Mouse (Mus musculus) heart, embryonic 13.5 days (tissue): ENCODE data around the gene Krtap13-1. TPM values are rescaled to one million over a fixed set of nuclear protein-coding genes. Genes with fewer than 3 reads are reported as not detected.
"Not testable (repeated sequence)": the region's sequence is repeated elsewhere in the genome, so short reads cannot be mapped to it uniquely, and the experiment has no call there.

Experiments used
- ATAC-seq: fragments of 200-750 bp; cut with Nextera tagmentation; 2 replicates; pipeline ENCODE4 v1.8.0; 2017; ENCODE audit warnings: moderate TSS enrichment; ENCODE audit not compliant: insufficient number of reproducible peaks, low FRiP score, low TSS enrichment; ENCODE audit errors: extremely low read depth
- H3K27ac ChIP-seq: fragments of 300-500 bp; sonication (generic); replicated peaks from 2 replicates; pipeline ENCODE4 v1.5.1; 2015; ENCODE audit warnings: moderate library complexity, mild to moderate bottlenecking, inconsistent platforms
- H3K27me3 ChIP-seq: fragments of 300-500 bp; sonication (generic); replicated peaks from 2 replicates; pipeline ENCODE4 v1.6.1; 2015; ENCODE audit warnings: mild to moderate bottlenecking, inconsistent platforms
- H3K36me3 ChIP-seq: fragments of 300-500 bp; sonication (generic); 2 replicates; pipeline ENCODE4 v1.6.1; 2015; ENCODE audit warnings: mild to moderate bottlenecking, inconsistent platforms
- H3K4me1 ChIP-seq: fragments of 300-500 bp; sonication (generic); 2 replicates; pipeline ENCODE4 v1.6.1; 2015; ENCODE audit warnings: inconsistent platforms
- H3K4me2 ChIP-seq: fragments of 300-500 bp; sonication (generic); 2 replicates; pipeline ENCODE4 v1.6.1; 2015; ENCODE audit warnings: inconsistent platforms, mild to moderate bottlenecking, moderate library complexity
- H3K4me3 ChIP-seq: fragments of 300-500 bp; sonication (generic); 2 replicates; pipeline ENCODE4 v1.5.1; 2015; ENCODE audit warnings: moderate library complexity, mild to moderate bottlenecking, inconsistent platforms
- H3K9ac ChIP-seq: fragments of 300-500 bp; sonication (generic); 2 replicates; pipeline ENCODE4 v1.6.1; 2015; ENCODE audit warnings: inconsistent platforms, mild to moderate bottlenecking, moderate library complexity
- H3K9me3 ChIP-seq: fragments of 300-500 bp; sonication (generic); 2 replicates; pipeline ENCODE4 v1.6.1; 2016; ENCODE audit warnings: inconsistent platforms
- WGBS: fragments of 180-500 bp; shearing (Covaris S2); methylation state at CpG from one replicate; pipeline ENCODE4 v1.1.7; 2015; ENCODE audit warnings: mixed read lengths; 5-methylcytosine and 5-hydroxymethylcytosine counted together
- polyA plus RNA-seq: library from polyadenylated mRNA; unstranded; fragments of >200 nt; fragmentation: Nextera tagmentation; extraction: Ambion mirVana; gene quantifications from 2 replicates; pipeline ENCODE4 v1.2.1, GENCODE M21; 2015

Krtap13-1 gene
- polyA plus RNA-seq, 1 experiment from 2014 or later = not detected

DNA sequence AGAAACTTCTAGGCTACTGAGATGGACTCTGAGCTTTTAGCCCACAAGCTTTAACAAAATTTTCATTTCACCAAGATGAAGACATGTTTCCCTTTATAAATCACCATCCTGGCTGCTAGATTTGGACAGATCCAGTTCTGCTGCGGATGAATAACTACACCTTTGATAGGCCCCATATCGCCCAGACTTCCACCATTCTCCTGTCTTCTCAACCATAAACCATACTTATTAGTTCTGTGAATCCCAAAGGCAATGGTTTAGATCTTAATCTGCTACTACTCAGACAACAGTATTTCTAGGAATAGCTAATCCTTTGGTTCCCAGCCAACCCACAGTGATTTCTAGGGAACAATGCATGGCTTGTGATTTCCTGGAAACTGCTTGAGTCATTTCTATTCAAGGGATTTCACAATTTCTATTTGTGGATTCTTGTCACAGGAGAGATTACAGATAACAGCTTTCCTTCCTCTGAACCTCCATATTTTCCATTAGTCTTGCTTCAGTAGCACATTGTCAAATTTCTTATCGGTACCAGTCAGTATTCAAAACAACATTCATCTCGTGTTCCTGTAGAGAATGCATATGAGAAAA is 16.2 kb downstream of the Krtap13-1 start:
- H3K4me2 ChIP-seq = no peak overlapping the region
- no peaks in the 10 kb centered on the region for H3K9me3 ChIP-seq
- 57% methylated on average over 4 of the region's 4 CpGs for WGBS

DNA sequence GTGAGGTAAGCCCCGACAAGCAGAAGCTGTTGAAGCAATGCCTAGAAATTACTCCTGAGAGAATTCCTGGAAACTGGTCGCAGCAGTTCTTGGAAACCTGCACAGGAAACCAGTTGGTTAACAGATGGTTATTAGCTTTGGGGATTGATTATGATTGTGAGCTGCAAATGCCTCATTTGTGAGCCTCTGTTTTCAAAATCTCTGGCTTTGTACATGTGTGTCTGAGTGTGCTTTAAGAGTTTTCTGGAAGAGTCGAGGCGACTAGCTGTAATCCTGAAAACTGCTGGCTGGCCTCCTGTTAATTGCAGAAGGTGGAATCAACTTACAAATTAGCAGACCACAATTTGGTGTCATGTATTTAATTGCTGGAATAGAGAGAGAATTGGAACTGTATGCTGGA is 19.3 kb downstream of the Krtap13-1 start:
- Histone ChIP-seq H3K9ac (no peak overlapping the region), H3K4me1 (no peaks in the 10 kb centered on the region), H3K36me3 (no peaks in the 10 kb centered on the region), H3K27me3 (no peaks in the 10 kb centered on the region), H3K4me3 (no peak overlapping the region), H3K4me2 (no peak overlapping the region), H3K9me3 (no peaks in the 10 kb centered on the region), H3K27ac (no peak overlapping the region)
- ATAC-seq = no peak
- WGBS = 69% methylated on average over 4 of the region's 4 CpGs

More for the DNA sequence above, 16.2 kb downstream of the Krtap13-1 start:
- ATAC-seq = no peak
- H3K36me3 ChIP-seq = no peaks in the 10 kb centered on the region
- no peak overlapping the region for H3K4me3 ChIP-seq
- H3K27me3 ChIP-seq = no peaks in the 10 kb centered on the region
- H3K4me1 ChIP-seq = no peaks in the 10 kb centered on the region
- no peak overlapping the region for H3K27ac ChIP-seq
- no peak overlapping the region for H3K9ac ChIP-seq

DNA sequence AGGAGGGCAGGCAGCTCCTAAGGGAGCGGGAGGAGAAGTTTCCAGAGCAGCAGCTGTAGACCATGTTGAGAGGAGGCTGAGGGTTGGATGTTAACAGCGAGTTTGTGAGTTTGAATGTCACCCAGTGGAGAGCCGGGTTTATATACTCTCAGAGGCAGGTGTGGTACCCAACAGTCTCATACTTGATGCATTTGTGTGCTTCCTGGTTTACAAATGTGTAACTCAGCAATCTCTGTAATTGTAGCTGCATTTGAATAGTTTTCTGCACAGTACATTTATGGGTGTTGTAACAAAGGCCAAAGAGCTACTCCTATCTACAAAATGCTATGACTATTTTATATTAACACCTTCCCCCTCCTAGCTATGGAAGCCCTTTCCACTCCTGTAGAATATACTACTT is 22.9 kb downstream of the Krtap13-1 start, which contains the start of gene Krtap13:
TSS of gene Krtap13 (minus strand) at position 101 of the 400 bp plus-strand sequence.
- not testable (repeated sequence) for H3K9ac ChIP-seq, H3K4me1 ChIP-seq, ATAC-seq, H3K4me2 ChIP-seq, H3K27me3 ChIP-seq, H3K4me3 ChIP-seq, H3K9me3 ChIP-seq, H3K36me3 ChIP-seq, H3K27ac ChIP-seq
- 74% methylated on average over 3 of the region's 3 CpGs for WGBS

DNA sequence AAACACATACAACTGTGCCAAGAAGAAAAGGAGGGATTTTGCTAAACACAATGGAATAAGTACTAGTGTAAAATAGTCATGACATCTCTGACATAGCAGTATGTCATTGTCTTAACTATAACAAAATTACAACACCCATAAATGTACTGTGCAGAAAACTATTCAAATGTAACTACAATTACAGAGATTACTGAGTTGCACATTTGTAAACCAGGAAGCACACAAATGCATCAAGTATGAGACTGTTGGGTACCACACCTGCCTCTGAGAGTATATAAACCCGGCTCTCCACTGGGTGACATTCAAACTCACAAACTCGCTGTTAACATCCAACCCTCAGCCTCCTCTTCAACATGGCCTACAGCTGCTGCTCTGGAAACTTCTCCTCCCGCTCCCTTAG is 29.9 kb downstream of the Krtap13-1 start, which contains the start of gene 2310034C09Rik:
TSS of gene 2310034C09Rik (plus strand) at position 301 of the 400 bp plus-strand sequence.
- not testable (repeated sequence) for H3K4me3 ChIP-seq, H3K9me3 ChIP-seq, H3K27ac ChIP-seq, ATAC-seq, H3K36me3 ChIP-seq, H3K9ac ChIP-seq, H3K4me2 ChIP-seq, H3K27me3 ChIP-seq, H3K4me1 ChIP-seq
- 80% methylated on average over 3 of the region's 3 CpGs for WGBS

DNA sequence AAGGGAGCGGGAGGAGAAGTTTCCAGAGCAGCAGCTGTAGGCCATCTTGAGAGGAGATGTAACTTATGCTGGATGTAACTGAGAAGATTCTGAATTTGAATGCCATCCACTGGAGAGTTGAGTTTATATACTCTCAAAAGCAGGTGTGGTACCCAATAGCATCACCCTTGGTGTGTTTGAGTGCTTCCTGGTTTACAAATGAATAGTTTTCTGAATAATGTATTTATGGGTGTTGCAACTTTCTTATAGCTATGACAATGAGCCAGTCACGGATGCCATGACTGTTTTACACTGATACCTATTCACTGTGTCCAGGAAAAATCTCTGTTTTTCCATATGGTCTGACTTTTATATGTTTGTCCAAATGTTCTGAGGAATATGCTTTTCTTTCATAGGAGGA is 45.4 kb downstream of the Krtap13-1 start, which contains the start of gene 2310057N15Rik:
TSS of gene 2310057N15Rik (minus strand) at position 101 of the 400 bp plus-strand sequence.
- no peak for ATAC-seq
- H3K27ac ChIP-seq = no peak within 1 kb of the TSS

DNA sequence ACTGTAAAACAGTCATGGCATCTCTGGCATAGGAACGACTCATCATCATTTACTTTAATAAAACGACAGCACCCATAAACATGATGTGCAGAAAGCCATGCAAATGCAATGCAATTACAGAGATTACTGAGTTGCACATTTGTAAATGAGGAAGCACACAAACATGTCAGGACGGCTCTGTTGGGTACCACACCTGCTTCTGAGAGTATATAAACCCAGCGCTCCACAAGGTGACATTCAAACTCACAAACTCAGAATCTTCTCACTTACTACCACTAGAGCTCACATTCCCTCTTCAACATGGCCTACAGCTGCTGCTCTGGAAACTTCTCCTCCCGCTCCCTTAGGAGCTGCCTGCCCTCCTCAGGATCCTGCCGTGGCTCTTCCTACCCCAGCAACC is 48.9 kb downstream of the Krtap13-1 start, which contains the start of gene Gm5965:
TSS of gene Gm5965 (plus strand) at position 301 of the 400 bp plus-strand sequence.
- no peaks in the 10 kb centered on the region for H3K4me1 ChIP-seq
- no peaks in the 10 kb centered on the region for H3K36me3 ChIP-seq
- 67% methylated on average over 5 of the region's 6 CpGs for WGBS
- no peaks in the 10 kb centered on the region for H3K9me3 ChIP-seq
- H3K9ac ChIP-seq = no peak within 1 kb of the TSS
- H3K4me2 ChIP-seq = no peak within 1 kb of the TSS
- H3K27ac ChIP-seq = no peak within 1 kb of the TSS
- no peaks in the 10 kb centered on the region for H3K27me3 ChIP-seq
- no peak within 1 kb of the TSS for H3K4me3 ChIP-seq
- no peak for ATAC-seq

More for the DNA sequence above, 45.4 kb downstream of the Krtap13-1 start, which contains the start of gene 2310057N15Rik:
- Histone ChIP-seq H3K36me3 (no peaks in the 10 kb centered on the region), H3K4me3 (no peak within 1 kb of the TSS), H3K9me3 (no peaks in the 10 kb centered on the region), H3K9ac (no peak within 1 kb of the TSS), H3K4me1 (no peaks in the 10 kb centered on the region), H3K4me2 (no peak within 1 kb of the TSS), H3K27me3 (no peaks in the 10 kb centered on the region)
- 72% methylated on average over 2 of the region's 2 CpGs for WGBS

Other genes with a start within 250 kb of the Krtap13-1 start
- not detected in 2 replicates for gene Cldn17, start 221.9 kb upstream of the Krtap13-1 start, polyA plus RNA-seq
- 0.18 and 0.20 TPM in 2 replicates for gene Cldn8, start 165.7 kb upstream of the Krtap13-1 start, polyA plus RNA-seq
- not detected in 2 replicates for gene Krtap24-1, start 116.6 kb upstream of the Krtap13-1 start, polyA plus RNA-seq
- not detected in 2 replicates for gene 2310079G19Rik, start 101.2 kb upstream of the Krtap13-1 start, polyA plus RNA-seq
- gene Krtap26-1, start 81.1 kb upstream of the Krtap13-1 start, polyA plus RNA-seq = not detected in 2 replicates
- not detected in 2 replicates for gene Krtap27-1, start 57.2 kb upstream of the Krtap13-1 start, polyA plus RNA-seq
- gene 2310061N02Rik, start 20.9 kb upstream of the Krtap13-1 start, polyA plus RNA-seq = not detected in 2 replicates
- gene Krtap13, start 22.8 kb downstream of the Krtap13-1 start, polyA plus RNA-seq = not detected in 2 replicates
- gene 2310034C09Rik, start 30.0 kb downstream of the Krtap13-1 start, polyA plus RNA-seq = not detected in 2 replicates
- not detected in 2 replicates for gene 2310057N15Rik, start 45.3 kb downstream of the Krtap13-1 start, polyA plus RNA-seq
- gene Gm5965, start 49.0 kb downstream of the Krtap13-1 start, polyA plus RNA-seq = not detected in 2 replicates
- not detected in 2 replicates for gene Gm20741, start 83.4 kb downstream of the Krtap13-1 start, polyA plus RNA-seq
- gene Krtap15, start 91.4 kb downstream of the Krtap13-1 start, polyA plus RNA-seq = not detected in 2 replicates
- gene Krtap14, start 97.3 kb downstream of the Krtap13-1 start, polyA plus RNA-seq = not detected in 2 replicates
- not detected in 2 replicates for gene Krtap19-1, start 140.5 kb downstream of the Krtap13-1 start, polyA plus RNA-seq
- gene Krtap19-2, start 145.4 kb downstream of the Krtap13-1 start, polyA plus RNA-seq = not detected in 2 replicates
- gene Krtap19-3, start 149.2 kb downstream of the Krtap13-1 start, polyA plus RNA-seq = not detected in 2 replicates
- not detected in 2 replicates for gene Krtap19-4, start 156.2 kb downstream of the Krtap13-1 start, polyA plus RNA-seq
- gene Krtap19-5, start 167.6 kb downstream of the Krtap13-1 start, polyA plus RNA-seq = not detected in 2 replicates
- gene Krtap19-9b, start 203.4 kb downstream of the Krtap13-1 start, polyA plus RNA-seq = not detected in 2 replicates
- not detected in 2 replicates for gene Krtap16-3, start 234.0 kb downstream of the Krtap13-1 start, polyA plus RNA-seq